Mouse (Mus musculus): ENCODE measurements around the gene Uhrf1. TPM values are rescaled to one million over a fixed set of nuclear protein-coding genes. Genes with fewer than 3 reads are reported as not detected.
A peak's percentile ranks its signal among the peaks of the same experiment; 100 is the strongest.

The Uhrf1 gene
- total RNA-seq, 1 experiment, result 238 TPM

- peaks cover 6 to 11% of the 10 kb centered on the region in 2 experiments; a peak in 3 of 4 replicates for H3K4me1 ChIP-seq (ENCODE audit: control insufficient read depth in 2 of 2, insufficient read depth in 2 of 2, low read length in 2 of 2, poor library complexity in 1 of 2)
Measured at GRCm38 (mm10) chr17:56275842-56276480, 27.2 kb upstream of the Uhrf1 start.

GRCm38 (mm10) chr17:56276643-56277566, 26.2 kb upstream of the Uhrf1 start, which contains the start of gene Ticam1:
Gene Ticam1, minus strand, starts transcription at chr17:56276786.
- H3K27ac ChIP-seq (ENCODE audit: insufficient read depth, low read depth, low read length, poor library complexity, severe bottlenecking), result peak within 1 kb of the TSS; percentile 52
- peak; percentile 83 for DNase-seq (ENCODE audit: low read depth, low spot score)
- in situ Hi-C loops (cut with MboI; ENCODE audit: low sequenced_read_pairs in 2 of 2, unreplicated experiment in 2 of 2), result no loop called here
- H3K4me3 ChIP-seq (ENCODE audit: insufficient read depth in 1 of 2, low read depth in 1 of 2, low read length in 2 of 2, poor library complexity in 1 of 2, severe bottlenecking in 1 of 2), result peak within 1 kb of the TSS; percentile 73 to 82
- no peaks in the 10 kb centered on the region for H3K9me3 ChIP-seq (ENCODE audit: control insufficient read depth, insufficient read depth, low read depth, low read length)
- H3K36me3 ChIP-seq (ENCODE audit: control insufficient read depth, insufficient read depth, low read length, poor library complexity, severe bottlenecking), result peaks cover 20% of the 10 kb centered on the region
- peak within 1 kb of the TSS; percentile 78 for H3K9ac ChIP-seq (ENCODE audit: insufficient read depth, low read depth, low read length, poor library complexity, severe bottlenecking)
- H3K4me1 ChIP-seq (ENCODE audit: control insufficient read depth in 2 of 2, insufficient read depth in 2 of 2, low read length in 2 of 2, poor library complexity in 1 of 2), result peaks cover 8 to 11% of the 10 kb centered on the region in 2 experiments; a peak in 3 of 4 replicates
- TF ChIP-seq ZC3H11A (IDR thresholded peaks at IDR 0.05; ENCODE audit: borderline replicate concordance, low read depth, low read length), result no peak

More at GRCm38 (mm10) chr17:56275842-56276480, 27.2 kb upstream of the Uhrf1 start:
- in situ Hi-C loops (cut with MboI; ENCODE audit: low sequenced_read_pairs in 2 of 2, unreplicated experiment in 2 of 2), result no loop called here
- H3K9ac ChIP-seq (ENCODE audit: insufficient read depth, low read depth, low read length, poor library complexity, severe bottlenecking), result peak overlapping the region; percentile 78
- H3K27ac ChIP-seq (ENCODE audit: insufficient read depth, low read depth, low read length, poor library complexity, severe bottlenecking), result peak overlapping the region; percentile 52; the same call in 1 of the 2 replicates
- H3K36me3 ChIP-seq (ENCODE audit: control insufficient read depth, insufficient read depth, low read length, poor library complexity, severe bottlenecking), result peaks cover 18% of the 10 kb centered on the region
- TF ChIP-seq ZNF384 (IDR thresholded peaks at IDR 0.05; ENCODE audit: low read depth, low read length) (peak; percentile 31; the same call in 1 of the 2 replicates), CHD2 (IDR thresholded peaks at IDR 0.05; ENCODE audit: low read depth, low read length) (no peak), MAFK (IDR thresholded peaks at IDR 0.05; ENCODE audit: insufficient read depth, low read depth, low read length) (no peak)
- H3K4me3 ChIP-seq (ENCODE audit: insufficient read depth in 1 of 2, low read depth in 1 of 2, low read length in 2 of 2, poor library complexity in 1 of 2, severe bottlenecking in 1 of 2), result peak overlapping the region; percentile 73 to 82
- H3K9me3 ChIP-seq (ENCODE audit: control insufficient read depth, insufficient read depth, low read depth, low read length), result no peaks in the 10 kb centered on the region
- no peak for DNase-seq (ENCODE audit: low read depth, low spot score)

GRCm38 (mm10) chr17:56277567-56277893, 25.6 kb upstream of the Uhrf1 start:
- H3K9ac ChIP-seq (ENCODE audit: insufficient read depth, low read depth, low read length, poor library complexity, severe bottlenecking), result no peak overlapping the region
- no peak overlapping the region for H3K4me3 ChIP-seq (ENCODE audit: insufficient read depth in 1 of 2, low read depth in 1 of 2, low read length in 2 of 2, poor library complexity in 1 of 2, severe bottlenecking in 1 of 2)
- DNase-seq (ENCODE audit: low read depth, low spot score), result no peak
- in situ Hi-C loops (cut with MboI; ENCODE audit: low sequenced_read_pairs in 2 of 2, unreplicated experiment in 2 of 2), result no loop called here
- TF ChIP-seq MAFK (IDR thresholded peaks at IDR 0.05; ENCODE audit: insufficient read depth, low read depth, low read length), result no peak
- peaks cover 8 to 11% of the 10 kb centered on the region in 2 experiments; a peak in 3 of 4 replicates for H3K4me1 ChIP-seq (ENCODE audit: control insufficient read depth in 2 of 2, insufficient read depth in 2 of 2, low read length in 2 of 2, poor library complexity in 1 of 2)
- H3K9me3 ChIP-seq (ENCODE audit: control insufficient read depth, insufficient read depth, low read depth, low read length), result no peaks in the 10 kb centered on the region
- peaks cover 20% of the 10 kb centered on the region for H3K36me3 ChIP-seq (ENCODE audit: control insufficient read depth, insufficient read depth, low read length, poor library complexity, severe bottlenecking)
- no peak overlapping the region for H3K27ac ChIP-seq (ENCODE audit: insufficient read depth, low read depth, low read length, poor library complexity, severe bottlenecking)

DNA sequence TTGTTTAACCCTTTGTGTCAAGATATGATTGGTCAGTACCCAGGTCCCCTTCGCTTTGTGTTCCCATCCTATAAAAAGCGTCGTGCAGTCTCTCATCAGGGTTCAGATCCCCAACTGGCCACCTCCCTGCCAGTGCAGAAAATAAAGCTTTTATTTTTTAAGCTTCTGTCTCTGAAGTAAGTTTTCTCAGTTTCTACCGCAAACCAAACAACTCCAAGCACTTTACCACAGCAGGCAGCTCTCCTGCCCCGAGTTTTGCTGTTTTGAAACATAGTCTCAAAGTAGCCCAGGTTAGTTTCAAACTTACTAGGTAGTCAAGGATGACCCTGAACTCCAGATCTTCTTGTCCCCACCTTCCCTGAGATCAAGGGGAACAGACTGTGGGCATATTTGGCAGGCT, 24.8 kb upstream of the Uhrf1 start:
- Histone ChIP-seq H3K9me3 (ENCODE audit: control insufficient read depth, insufficient read depth, low read depth, low read length) (no peaks in the 10 kb centered on the region), H3K9ac (ENCODE audit: insufficient read depth, low read depth, low read length, poor library complexity, severe bottlenecking) (no peak overlapping the region), H3K27ac (ENCODE audit: insufficient read depth, low read depth, low read length, poor library complexity, severe bottlenecking) (no peak overlapping the region), H3K4me1 (ENCODE audit: control insufficient read depth in 2 of 2, insufficient read depth in 2 of 2, low read length in 2 of 2, poor library complexity in 1 of 2) (peaks cover 8 to 12% of the 10 kb centered on the region in 2 experiments; a peak in 3 of 4 replicates), H3K36me3 (ENCODE audit: control insufficient read depth, insufficient read depth, low read length, poor library complexity, severe bottlenecking) (peaks cover 27% of the 10 kb centered on the region), H3K4me3 (ENCODE audit: insufficient read depth in 1 of 2, low read depth in 1 of 2, low read length in 2 of 2, poor library complexity in 1 of 2, severe bottlenecking in 1 of 2) (no peak overlapping the region)
- in situ Hi-C loops (cut with MboI; ENCODE audit: low sequenced_read_pairs in 2 of 2, unreplicated experiment in 2 of 2), result no loop called here
- no peak for DNase-seq (ENCODE audit: low read depth, low spot score)
- TF ChIP-seq ZNF384 (IDR thresholded peaks at IDR 0.05; ENCODE audit: low read depth, low read length), result no peak
- no peak for TF ChIP-seq MAFK (IDR thresholded peaks at IDR 0.05; ENCODE audit: insufficient read depth, low read depth, low read length)
- TF ChIP-seq HCFC1 (IDR thresholded peaks at IDR 0.05; ENCODE audit: borderline replicate concordance, insufficient read depth, low read length), result no peak
- TF ChIP-seq ZC3H11A (IDR thresholded peaks at IDR 0.05; ENCODE audit: borderline replicate concordance, low read depth, low read length), result no peak
- no peak for TF ChIP-seq CHD2 (IDR thresholded peaks at IDR 0.05; ENCODE audit: low read depth, low read length)

Data from ES-E14 (cell line).